Mouse (Mus musculus): ENCODE measurements around the gene Vmn2r3. TPM values are rescaled to one million over a fixed set of nuclear protein-coding genes. Genes with fewer than 3 reads are reported as not detected.
"Not testable (repeated sequence)": the region's sequence is repeated elsewhere in the genome, so short reads cannot be mapped to it uniquely, and the experiment has no call there.

The Vmn2r3 gene
- not detected in 2 replicates for polyA plus RNA-seq (2016; fragmentation: Nextera tagmentation; extraction: Ambion mirVana)

- Histone ChIP-seq H3K4me3 (no peak within 1 kb of the TSS), H3K27me3 (ENCODE audit: insufficient read depth, poor library complexity, severe bottlenecking) (no peaks in the 10 kb centered on the region), H3K36me3 (no peaks in the 10 kb centered on the region), H3K4me1 (no peaks in the 10 kb centered on the region), H3K27ac (no peak within 1 kb of the TSS), H3K9me3 (no peaks in the 10 kb centered on the region)
- DNase-seq (ENCODE audit: low spot score) = no peak
- 83% methylated on average over 1 of the region's 1 CpGs for WGBS
These were observed at the start of gene Vmn2r3 for GRCm38 (mm10) chr3:64289609-64290008. TSS of gene Vmn2r3 (minus strand) at chr3:64289709.

DNA sequence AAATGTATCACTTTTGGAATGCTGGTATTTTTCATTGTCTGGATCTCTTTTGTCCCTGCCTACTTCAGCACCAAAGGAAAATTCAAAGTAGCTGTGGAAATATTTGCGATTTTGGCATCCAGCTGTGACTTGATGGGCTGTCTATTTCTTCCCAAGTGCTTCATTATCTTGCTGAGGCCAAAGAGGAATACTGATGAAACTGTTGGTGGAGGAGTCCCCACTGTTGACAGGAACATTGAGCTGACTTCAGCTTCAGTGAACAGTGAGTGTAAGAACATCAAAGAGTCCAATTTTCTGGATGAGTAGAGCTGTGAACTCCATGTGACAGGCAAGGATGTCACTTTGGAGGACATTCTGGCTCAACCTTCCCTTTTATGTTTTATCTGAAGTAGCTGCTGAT lies 43.0 kb upstream of the Vmn2r3 start:
- no peak overlapping the region for H3K4me3 ChIP-seq
- no peaks in the 10 kb centered on the region for H3K4me1 ChIP-seq

GRCm38 (mm10) chr3:64321824-64322223 lies 32.3 kb upstream of the Vmn2r3 start:
- Histone ChIP-seq H3K27ac (no peak overlapping the region), H3K4me3 (no peak overlapping the region), H3K36me3 (no peaks in the 10 kb centered on the region), H3K27me3 (ENCODE audit: insufficient read depth, poor library complexity, severe bottlenecking) (no peaks in the 10 kb centered on the region), H3K9me3 (peaks cover 3% of the 10 kb centered on the region; the same call in 1 of the 2 replicates), H3K4me1 (no peaks in the 10 kb centered on the region)
- DNase-seq (ENCODE audit: low spot score) = no peak
- 80% methylated on average over 2 of the region's 2 CpGs for WGBS

More for the DNA sequence above, 43.0 kb upstream of the Vmn2r3 start:
- H3K9me3 ChIP-seq = no peaks in the 10 kb centered on the region
- no peak for DNase-seq (ENCODE audit: low spot score)
- 57% methylated on average over 1 of the region's 1 CpGs for WGBS
- no peaks in the 10 kb centered on the region for H3K36me3 ChIP-seq
- no peak overlapping the region for H3K27ac ChIP-seq
- no peaks in the 10 kb centered on the region for H3K27me3 ChIP-seq (ENCODE audit: insufficient read depth, poor library complexity, severe bottlenecking)

- Histone ChIP-seq H3K27me3 (ENCODE audit: insufficient read depth, poor library complexity, severe bottlenecking) (no peaks in the 10 kb centered on the region), H3K4me3 (no peak overlapping the region), H3K27ac (no peak overlapping the region), H3K36me3 (no peaks in the 10 kb centered on the region), H3K9me3 (no peaks in the 10 kb centered on the region), H3K4me1 (no peaks in the 10 kb centered on the region)
- DNase-seq (ENCODE audit: low spot score) = no peak
These were observed 17.3 kb upstream of the Vmn2r3 start for GRCm38 (mm10) chr3:64306799-64307198.

GRCm38 (mm10) chr3:64265762-64266112 lies 23.8 kb downstream of the Vmn2r3 start:
- Histone ChIP-seq H3K27me3 (ENCODE audit: insufficient read depth, poor library complexity, severe bottlenecking) (no peaks in the 10 kb centered on the region), H3K4me1 (no peaks in the 10 kb centered on the region), H3K36me3 (no peaks in the 10 kb centered on the region), H3K9me3 (no peaks in the 10 kb centered on the region), H3K27ac (no peak overlapping the region), H3K4me3 (no peak overlapping the region)
- 29% methylated on average over 1 of the region's 1 CpGs for WGBS
- no peak for DNase-seq (ENCODE audit: low spot score)

DNA sequence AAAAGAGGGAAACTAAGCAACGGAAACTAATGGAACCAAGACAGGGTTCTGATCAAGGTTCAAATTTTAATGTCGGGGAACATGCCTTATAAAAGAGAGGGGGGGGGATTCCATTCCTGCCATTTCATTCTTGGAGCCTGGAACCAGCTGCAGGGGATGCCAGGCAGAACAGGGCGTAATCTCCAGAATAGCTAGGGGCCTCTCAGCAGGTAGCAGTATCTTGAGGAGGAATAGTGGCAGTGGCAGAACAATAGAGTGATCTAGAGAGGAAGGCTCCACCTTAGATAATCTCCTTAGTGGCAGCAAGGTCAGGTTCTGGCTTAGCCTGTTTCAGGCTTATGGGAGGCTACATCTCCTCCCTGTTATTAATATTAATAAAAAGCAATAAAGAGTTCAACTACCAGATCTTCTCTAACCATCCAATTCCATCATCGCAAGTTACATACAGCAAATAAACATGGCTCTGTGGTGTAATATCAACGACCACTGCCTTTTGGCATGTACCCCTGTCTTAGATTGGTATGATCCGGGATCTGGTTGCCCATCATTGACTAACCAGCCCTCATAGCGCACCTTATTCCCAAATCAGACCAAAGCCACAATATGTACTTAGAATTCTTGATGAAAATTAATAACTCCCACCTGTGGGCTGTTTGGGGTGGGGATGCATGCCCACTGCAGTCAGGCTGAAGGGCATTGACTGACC lies 24.3 kb downstream of the Vmn2r3 start:
- H3K36me3 ChIP-seq; DNase-seq (ENCODE audit: low spot score); H3K27me3 ChIP-seq (ENCODE audit: insufficient read depth, poor library complexity, severe bottlenecking); H3K9me3 ChIP-seq; H3K27ac ChIP-seq; H3K4me3 ChIP-seq; H3K4me1 ChIP-seq: not testable (repeated sequence)
- 44% methylated on average over 7 of the region's 7 CpGs for WGBS

- 25% methylated on average over 3 of the region's 3 CpGs for WGBS
- H3K27ac ChIP-seq = no peak overlapping the region
- no peaks in the 10 kb centered on the region for H3K27me3 ChIP-seq (ENCODE audit: insufficient read depth, poor library complexity, severe bottlenecking)
- no peak for DNase-seq (ENCODE audit: low spot score)
- no peaks in the 10 kb centered on the region for H3K4me1 ChIP-seq
- no peaks in the 10 kb centered on the region for H3K9me3 ChIP-seq
- H3K36me3 ChIP-seq = no peaks in the 10 kb centered on the region
- no peak overlapping the region for H3K4me3 ChIP-seq
These were observed 29.9 kb downstream of the Vmn2r3 start for GRCm38 (mm10) chr3:64259582-64259981.

GRCm38 (mm10) chr3:64251646-64252045 lies 37.9 kb downstream of the Vmn2r3 start:
- H3K36me3 ChIP-seq = no peaks in the 10 kb centered on the region
- WGBS = 73% methylated on average over 5 of the region's 5 CpGs
- no peak for DNase-seq (ENCODE audit: low spot score)

GRCm38 (mm10) chr3:64250461-64250860 lies 39.0 kb downstream of the Vmn2r3 start:
- H3K27me3 ChIP-seq (ENCODE audit: insufficient read depth, poor library complexity, severe bottlenecking); DNase-seq (ENCODE audit: low spot score); H3K9me3 ChIP-seq; H3K4me1 ChIP-seq; H3K27ac ChIP-seq; H3K4me3 ChIP-seq; H3K36me3 ChIP-seq: not testable (repeated sequence)
- 74% methylated on average over 6 of the region's 6 CpGs for WGBS

More at GRCm38 (mm10) chr3:64251646-64252045, 37.9 kb downstream of the Vmn2r3 start:
- Histone ChIP-seq H3K4me3 (no peak overlapping the region), H3K27ac (no peak overlapping the region), H3K27me3 (ENCODE audit: insufficient read depth, poor library complexity, severe bottlenecking) (no peaks in the 10 kb centered on the region), H3K9me3 (no peaks in the 10 kb centered on the region), H3K4me1 (no peaks in the 10 kb centered on the region)

DNA sequence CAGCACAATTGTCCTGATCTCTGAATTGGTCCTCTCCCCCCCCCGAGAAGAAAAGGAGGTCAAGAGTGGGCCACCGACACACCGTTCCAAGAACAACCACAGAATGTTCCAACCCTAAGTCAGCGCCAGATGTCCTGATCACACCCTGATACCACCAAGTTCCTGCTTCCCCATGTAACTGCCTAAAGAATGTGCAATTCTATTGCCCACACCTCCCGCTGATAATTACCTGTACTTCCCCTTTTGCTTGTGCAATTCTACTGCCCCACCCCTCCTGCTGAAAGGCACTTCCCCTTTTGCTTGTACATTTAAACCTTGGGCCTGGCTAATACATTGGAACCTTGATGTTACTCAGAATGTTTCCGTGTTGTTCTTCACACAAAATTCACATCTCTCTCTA lies 54.0 kb downstream of the Vmn2r3 start:
- H3K27me3 ChIP-seq (ENCODE audit: insufficient read depth, poor library complexity, severe bottlenecking); H3K27ac ChIP-seq; H3K4me3 ChIP-seq; H3K4me1 ChIP-seq; H3K9me3 ChIP-seq; H3K36me3 ChIP-seq; DNase-seq (ENCODE audit: low spot score): not testable (repeated sequence)
- 85% methylated on average over 6 of the region's 6 CpGs for WGBS

DNA sequence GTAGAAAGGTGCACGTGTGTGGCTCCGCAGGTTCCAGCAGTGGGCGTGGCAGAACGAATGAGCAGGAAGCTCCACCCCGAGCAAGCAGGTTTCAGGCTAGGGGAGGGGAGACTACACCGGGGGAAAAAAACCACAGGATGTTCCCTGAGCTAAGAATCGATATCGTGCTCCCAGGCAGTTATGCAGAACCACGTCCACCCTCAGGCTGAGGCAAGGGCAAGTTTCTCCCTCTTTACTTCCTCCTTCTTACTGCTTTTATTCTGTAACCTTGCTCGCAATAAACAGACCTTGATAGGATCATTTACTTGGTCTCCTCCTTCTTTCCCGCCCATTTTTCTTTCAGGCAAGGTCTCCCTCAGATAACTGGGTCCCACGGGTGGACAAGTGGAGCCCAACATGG lies 55.9 kb downstream of the Vmn2r3 start:
- H3K9me3 ChIP-seq; DNase-seq (ENCODE audit: low spot score); H3K4me3 ChIP-seq; H3K27ac ChIP-seq; H3K4me1 ChIP-seq; H3K36me3 ChIP-seq; H3K27me3 ChIP-seq (ENCODE audit: insufficient read depth, poor library complexity, severe bottlenecking): not testable (repeated sequence)
- WGBS = 78% methylated on average over 8 of the region's 12 CpGs

- H3K4me1 ChIP-seq = no peaks in the 10 kb centered on the region
- H3K27ac ChIP-seq = no peak overlapping the region
- H3K4me3 ChIP-seq = no peak overlapping the region
- no peaks in the 10 kb centered on the region for H3K9me3 ChIP-seq
- H3K27me3 ChIP-seq (ENCODE audit: insufficient read depth, poor library complexity, severe bottlenecking) = no peaks in the 10 kb centered on the region
- H3K36me3 ChIP-seq = no peaks in the 10 kb centered on the region
- 55% methylated on average over 2 of the region's 2 CpGs for WGBS
- DNase-seq (ENCODE audit: low spot score) = no peak
These were observed 62.3 kb downstream of the Vmn2r3 start for GRCm38 (mm10) chr3:64227243-64227642.
